Mouse (Mus musculus): Measurements from ENCODE around the gene Grm5. TPM values are rescaled to one million over a fixed set of nuclear protein-coding genes. Genes with fewer than 3 reads are reported as not detected.
A peak's percentile ranks its signal among the peaks of the same experiment; 100 is the strongest.

Gene Grm5
- polyA plus RNA-seq, 1 experiment from 2014 or later, result 31.1 TPM

DNA sequence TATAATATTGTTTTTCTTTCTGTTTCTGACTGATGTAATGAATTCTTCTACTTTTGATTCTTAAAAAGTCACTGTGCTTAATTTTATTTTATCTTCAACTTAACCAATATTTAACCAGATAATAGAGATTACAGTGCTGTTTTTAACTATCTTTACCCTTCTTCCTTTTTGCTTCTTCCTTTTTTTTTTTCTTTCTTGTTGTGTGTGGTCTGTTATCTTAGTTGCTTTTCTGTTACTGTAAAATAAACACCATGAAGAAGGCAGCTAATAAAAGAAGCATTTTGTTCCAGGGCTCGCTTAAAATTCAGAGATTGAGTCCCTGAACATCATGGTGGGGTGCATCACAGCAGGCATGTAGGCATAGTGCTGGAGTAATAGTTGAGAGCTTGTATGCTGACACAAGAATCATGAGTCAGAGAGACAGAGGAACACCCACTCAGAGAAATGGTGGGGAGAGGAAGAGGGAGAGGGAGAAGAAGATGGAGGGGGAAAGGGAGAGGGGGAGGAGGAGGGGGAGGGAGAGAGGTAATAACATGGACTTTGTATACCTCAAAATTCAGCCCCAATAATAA is 512.7 kb downstream of the Grm5 start:
- 48% methylated on average over 1 of the region's 1 CpGs for WGBS
- no peaks in the 10 kb centered on the region for H3K4me1 ChIP-seq
- H3K4me2 ChIP-seq (replicated peaks), result no peak overlapping the region
- no peak overlapping the region for H3K4me3 ChIP-seq
- H3K9me3 ChIP-seq, result no peaks in the 10 kb centered on the region
- ATAC-seq (replicated peaks), result no peak
- no peaks in the 10 kb centered on the region for H3K27me3 ChIP-seq
- no peak overlapping the region for H3K27ac ChIP-seq (replicated peaks)
- H3K9ac ChIP-seq (replicated peaks), result no peak overlapping the region
- H3K36me3 ChIP-seq, result no peaks in the 10 kb centered on the region

DNA sequence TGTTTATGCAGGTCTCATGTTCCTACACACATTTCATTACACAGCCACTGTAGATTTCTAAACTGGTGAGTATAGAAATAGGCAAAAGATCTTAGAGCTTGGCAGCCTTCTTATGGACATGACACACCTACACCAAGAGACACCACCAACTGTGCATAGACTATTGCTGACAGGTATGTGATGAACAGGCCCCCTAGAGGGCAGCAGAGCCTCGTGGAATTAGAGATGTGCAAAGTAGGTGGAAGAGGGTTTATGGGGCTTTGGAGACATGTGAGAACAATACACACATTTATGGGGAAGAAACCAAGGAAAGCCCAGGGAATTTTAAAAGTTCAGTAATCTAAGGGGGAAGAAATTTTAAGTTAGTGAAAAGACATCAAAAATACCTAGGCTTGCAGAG is 513.7 kb downstream of the Grm5 start:
- Histone ChIP-seq H3K9me3 (no peaks in the 10 kb centered on the region), H3K9ac (replicated peaks) (no peak overlapping the region), H3K4me3 (no peak overlapping the region), H3K27ac (replicated peaks) (no peak overlapping the region), H3K4me2 (replicated peaks) (no peak overlapping the region), H3K27me3 (no peaks in the 10 kb centered on the region), H3K36me3 (no peaks in the 10 kb centered on the region), H3K4me1 (no peaks in the 10 kb centered on the region)
- ATAC-seq (replicated peaks), result peak; percentile 85
- 10% methylated on average over 1 of the region's 1 CpGs for WGBS

DNA sequence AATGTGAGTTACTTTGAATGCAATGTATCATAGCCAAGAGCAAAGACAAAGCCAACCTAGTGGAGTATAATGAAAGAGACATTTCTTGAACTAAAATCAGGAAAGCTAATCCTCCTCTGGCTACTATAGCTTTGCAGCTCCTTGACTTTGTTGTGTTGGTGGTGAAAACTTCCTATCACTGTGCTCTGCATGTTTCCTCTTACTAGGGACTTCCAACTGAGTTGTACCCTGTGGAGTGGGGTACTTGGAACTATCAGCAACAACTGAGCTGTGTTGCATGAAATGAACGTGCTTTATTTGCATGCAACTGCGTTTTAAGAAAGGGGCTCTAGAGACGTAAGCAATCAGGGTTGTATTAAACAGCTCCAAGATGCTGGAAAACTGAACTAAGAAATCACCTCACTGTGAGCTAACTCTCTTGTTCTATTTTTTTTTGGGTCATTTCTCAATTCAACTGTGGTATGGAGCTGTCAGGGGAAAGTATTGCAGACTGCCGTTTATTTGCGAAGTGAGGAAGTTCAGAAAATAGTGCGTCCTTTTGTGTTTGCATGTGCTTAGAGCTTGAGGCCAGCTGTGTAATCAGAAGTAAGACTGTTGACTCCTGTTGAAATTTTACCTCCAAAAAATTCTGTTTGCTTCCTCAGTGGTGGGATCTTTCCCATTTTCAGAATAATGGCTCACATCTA is 532.9 kb downstream of the Grm5 start:
- Histone ChIP-seq H3K4me3 (no peak overlapping the region), H3K9me3 (no peaks in the 10 kb centered on the region), H3K27me3 (no peaks in the 10 kb centered on the region), H3K4me1 (no peaks in the 10 kb centered on the region), H3K9ac (replicated peaks) (no peak overlapping the region), H3K4me2 (replicated peaks) (no peak overlapping the region), H3K36me3 (no peaks in the 10 kb centered on the region), H3K27ac (replicated peaks) (no peak overlapping the region)
- ATAC-seq (replicated peaks), result no peak
- 69% methylated on average over 6 of the region's 6 CpGs for WGBS

DNA sequence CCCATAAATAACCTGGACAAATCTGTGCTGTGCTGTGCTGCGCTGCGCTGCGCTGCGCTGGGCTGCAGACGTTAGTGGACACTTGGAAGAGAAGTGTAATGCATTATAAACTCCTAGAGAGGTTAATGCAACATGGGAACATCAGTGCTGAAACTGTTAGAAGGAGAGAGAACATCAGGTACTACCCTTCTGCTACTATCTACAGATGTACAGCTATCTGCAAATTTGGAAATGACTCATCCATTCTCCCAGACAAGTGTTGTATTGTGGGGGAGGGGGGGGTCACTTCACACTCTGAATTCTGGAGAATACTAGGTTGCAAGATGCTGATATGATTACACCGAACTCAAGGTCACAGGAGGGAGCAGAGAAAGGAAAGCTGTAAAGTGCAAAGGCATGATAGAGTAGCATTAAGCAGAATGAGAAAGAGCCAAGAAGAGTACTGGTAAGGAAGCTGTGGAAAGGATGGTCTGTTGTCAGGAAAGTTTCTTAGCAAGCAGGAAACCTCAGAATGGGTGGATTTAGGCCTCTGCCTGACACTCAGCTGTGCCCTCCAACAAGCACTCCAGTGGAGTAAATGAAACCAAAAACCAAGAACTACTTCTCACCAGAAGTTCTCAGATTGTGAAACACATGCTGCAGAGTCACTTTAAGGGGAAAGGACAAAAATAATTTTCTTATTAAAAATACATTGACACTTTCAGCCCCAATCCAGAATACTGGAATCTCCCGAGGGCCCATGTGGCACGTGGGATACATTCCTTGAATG is 544.3 kb downstream of the Grm5 start:
- ATAC-seq (replicated peaks), result no peak
- H3K4me1 ChIP-seq, result peaks cover 13% of the 10 kb centered on the region
- WGBS, result 89% methylated on average over 8 of the region's 8 CpGs
- H3K4me3 ChIP-seq, result no peak overlapping the region
- no peak overlapping the region for H3K4me2 ChIP-seq (replicated peaks)
- no peak overlapping the region for H3K9ac ChIP-seq (replicated peaks)
- H3K36me3 ChIP-seq, result no peaks in the 10 kb centered on the region
- no peak overlapping the region for H3K27ac ChIP-seq (replicated peaks)
- H3K27me3 ChIP-seq, result no peaks in the 10 kb centered on the region
- H3K9me3 ChIP-seq, result no peaks in the 10 kb centered on the region

DNA sequence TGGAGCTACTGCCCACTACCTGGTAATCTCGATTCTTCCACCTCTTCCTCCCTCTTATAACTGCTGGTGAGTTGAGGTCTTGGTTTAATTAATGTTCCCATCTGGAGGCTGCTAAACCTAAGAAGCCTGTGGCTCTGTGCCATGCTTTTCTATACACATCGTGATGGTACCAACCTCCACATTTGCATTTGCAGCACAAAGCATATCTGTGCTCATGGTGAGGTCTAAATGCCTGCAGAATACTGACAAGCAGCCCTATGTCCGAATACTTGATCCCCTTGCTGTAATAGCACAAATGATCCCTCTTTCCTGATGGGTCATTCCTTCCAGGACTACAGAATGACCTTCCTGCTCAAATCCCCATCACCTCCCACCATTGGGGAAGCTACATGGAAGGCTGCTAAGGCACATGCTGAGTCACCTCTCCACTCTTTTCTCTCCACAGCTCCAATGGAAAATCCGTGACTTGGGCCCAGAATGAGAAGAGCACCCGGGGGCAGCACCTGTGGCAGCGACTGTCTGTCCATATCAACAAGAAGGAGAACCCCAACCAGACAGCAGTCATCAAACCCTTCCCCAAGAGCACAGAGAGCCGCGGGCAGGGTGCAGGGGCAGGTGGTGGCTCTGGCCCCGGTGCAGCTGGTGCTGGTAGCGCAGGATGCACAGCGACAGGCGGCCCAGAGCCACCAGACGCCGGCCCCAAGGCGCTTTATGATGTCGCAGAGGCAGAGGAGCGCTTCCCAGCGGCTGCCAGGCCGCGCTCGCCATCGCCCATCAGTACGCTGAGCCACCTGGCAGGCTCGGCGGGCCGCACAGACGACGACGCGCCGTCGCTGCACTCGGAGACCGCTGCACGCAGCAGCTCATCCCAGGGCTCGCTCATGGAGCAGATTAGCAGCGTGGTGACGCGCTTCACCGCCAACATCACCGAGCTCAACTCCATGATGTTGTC is 545.8 kb downstream of the Grm5 start:
- ATAC-seq (replicated peaks), result peak; percentile 96
- Histone ChIP-seq H3K36me3 (no peaks in the 10 kb centered on the region), H3K27ac (replicated peaks) (peak overlapping the region; percentile 32)

DNA sequence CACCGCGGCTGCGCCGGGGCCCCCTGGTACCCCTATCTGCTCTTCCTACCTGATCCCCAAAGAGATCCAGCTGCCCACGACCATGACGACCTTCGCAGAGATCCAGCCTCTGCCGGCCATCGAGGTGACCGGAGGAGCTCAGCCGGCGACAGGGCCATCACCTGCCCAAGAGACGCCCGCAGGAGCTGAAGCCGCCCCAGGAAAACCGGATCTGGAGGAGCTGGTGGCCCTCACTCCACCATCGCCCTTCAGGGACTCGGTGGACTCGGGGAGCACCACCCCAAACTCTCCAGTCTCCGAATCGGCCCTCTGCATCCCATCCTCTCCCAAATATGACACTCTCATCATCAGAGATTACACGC is 546.5 kb downstream of the Grm5 start:
- peaks cover 13% of the 10 kb centered on the region for H3K4me1 ChIP-seq
- peak overlapping the region; percentile 32; the same call in 1 of the 2 replicates for H3K27ac ChIP-seq (replicated peaks)
- peak overlapping the region; percentile 45 for H3K4me3 ChIP-seq
- no peaks in the 10 kb centered on the region for H3K9me3 ChIP-seq
- H3K27me3 ChIP-seq, result no peaks in the 10 kb centered on the region
- 29% methylated on average over 22 of the region's 22 CpGs for WGBS
- no peak for ATAC-seq (replicated peaks)
- peak overlapping the region; percentile 51 for H3K9ac ChIP-seq (replicated peaks)
- H3K36me3 ChIP-seq, result no peaks in the 10 kb centered on the region
- H3K4me2 ChIP-seq (replicated peaks), result peak overlapping the region; percentile 72

More for the DNA sequence above, 545.8 kb downstream of the Grm5 start:
- Histone ChIP-seq H3K9ac (replicated peaks) (peak overlapping the region; percentile 51), H3K27me3 (no peaks in the 10 kb centered on the region), H3K4me3 (peak overlapping the region; percentile 45), H3K9me3 (no peaks in the 10 kb centered on the region), H3K4me2 (replicated peaks) (peak overlapping the region; percentile 72), H3K4me1 (peaks cover 13% of the 10 kb centered on the region)
- 6% methylated on average over 41 of the region's 41 CpGs for WGBS

DNA sequence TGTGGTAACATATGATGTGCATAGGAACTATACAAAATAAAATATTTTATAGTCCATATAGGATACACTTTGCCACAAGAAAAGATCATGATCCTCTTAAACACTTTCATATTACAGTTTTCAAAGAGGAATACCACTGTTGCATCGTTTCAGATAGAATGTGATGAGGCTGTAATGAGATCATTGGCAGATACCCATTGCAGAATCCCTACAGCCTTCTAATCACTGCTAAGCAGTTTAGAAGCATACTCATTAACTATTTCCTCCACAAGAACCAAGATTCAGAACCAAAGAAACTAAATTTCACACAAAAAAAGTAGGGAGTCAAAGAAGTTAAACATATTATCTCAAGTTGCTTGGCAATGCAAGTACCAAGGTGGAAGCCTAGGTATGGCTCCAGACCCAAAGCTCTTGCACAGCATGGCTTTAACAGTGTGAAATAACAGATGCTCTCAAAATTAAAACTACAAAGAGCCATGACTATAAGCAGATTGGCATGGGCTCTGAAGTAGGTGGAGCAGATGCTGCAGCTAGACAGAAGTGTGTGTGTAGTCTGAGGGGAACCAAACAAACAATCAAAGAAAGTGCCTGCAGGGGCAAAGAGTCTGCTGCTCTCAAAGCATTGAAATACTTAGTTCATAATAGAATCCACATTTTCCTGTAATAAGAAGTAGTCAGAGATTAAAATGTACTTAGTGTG is 575.7 kb downstream of the Grm5 start:
- Histone ChIP-seq H3K27me3 (no peaks in the 10 kb centered on the region), H3K4me1 (no peaks in the 10 kb centered on the region), H3K9me3 (no peaks in the 10 kb centered on the region), H3K4me2 (replicated peaks) (no peak overlapping the region), H3K36me3 (no peaks in the 10 kb centered on the region), H3K9ac (replicated peaks) (no peak overlapping the region), H3K27ac (replicated peaks) (no peak overlapping the region), H3K4me3 (no peak overlapping the region)
- ATAC-seq (replicated peaks), result peak; percentile 51; the same call in 1 of the 2 replicates
- 59% methylated on average over 1 of the region's 1 CpGs for WGBS

DNA sequence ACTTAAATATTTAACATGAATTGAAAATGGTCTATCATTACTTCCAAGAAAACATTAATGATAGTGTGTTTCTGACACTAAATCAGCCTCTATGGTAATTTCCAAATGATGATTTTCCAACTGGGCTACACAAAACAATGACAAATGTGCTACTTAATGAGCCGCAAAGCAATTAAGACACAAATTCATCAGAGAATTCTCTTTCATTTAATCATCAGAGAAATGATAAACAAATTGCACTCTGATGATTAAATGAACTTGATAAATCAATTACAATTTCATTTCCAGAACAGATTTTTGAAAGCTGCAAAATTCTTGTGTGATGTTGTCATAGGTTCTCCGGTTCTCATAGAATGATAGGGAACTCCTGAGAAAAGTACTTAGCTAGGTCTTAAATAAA is 577.6 kb downstream of the Grm5 start:
- no peak for ATAC-seq (replicated peaks)
- Histone ChIP-seq H3K9me3 (no peaks in the 10 kb centered on the region), H3K36me3 (no peaks in the 10 kb centered on the region), H3K4me1 (no peaks in the 10 kb centered on the region), H3K4me3 (no peak overlapping the region), H3K4me2 (replicated peaks) (no peak overlapping the region), H3K27ac (replicated peaks) (no peak overlapping the region), H3K9ac (replicated peaks) (no peak overlapping the region), H3K27me3 (no peaks in the 10 kb centered on the region)
- 64% methylated on average over 2 of the region's 2 CpGs for WGBS

Other genes starting within 250 kb of the Grm5 start
- gene Tyr, start 90.7 kb upstream of the Grm5 start, polyA plus RNA-seq (2015; fragmentation: Nextera tagmentation; extraction: Ambion mirVana), result 0.03 and 0.04 TPM in 2 replicates